ENCODE assay signal across 13 mouse cellular contexts in the genomic region with DNA sequence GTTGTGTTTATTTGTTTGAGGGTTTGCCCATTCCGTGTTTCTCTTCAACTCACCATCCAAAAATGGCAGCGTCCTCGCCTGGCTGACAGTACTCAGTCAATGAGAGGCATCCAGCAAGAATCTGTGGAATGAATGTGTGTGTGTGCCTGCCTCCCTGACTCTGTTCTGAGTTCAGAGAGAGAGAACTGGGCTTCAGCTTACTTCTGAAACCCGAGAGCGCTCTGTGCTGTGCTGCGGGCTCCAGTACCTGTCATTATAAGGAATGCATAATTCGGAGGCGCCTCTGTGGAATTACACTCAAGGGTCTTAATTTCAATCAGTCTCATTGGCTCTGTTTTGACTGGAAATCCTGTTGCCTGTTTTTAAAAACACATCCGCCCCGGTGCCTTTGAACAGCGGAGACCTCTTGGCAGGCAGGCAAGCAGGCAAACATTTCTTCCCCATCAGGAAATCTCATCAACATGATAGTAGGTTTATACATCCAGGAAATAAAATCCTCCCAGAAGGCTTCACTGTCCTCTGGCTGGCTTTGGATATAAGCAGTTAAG.
DNase-seq lines count a peak whose midpoint lies in the region; ATAC-seq and TF ChIP-seq lines count a peak whose summit lies in the region.
"Had no signal": no experiment of that assay in that cellular context is flagged by ENCODE, and none has a peak within 500 bp of the region (broad histone marks: within the 10 kb centered on the region; RNA-seq: fewer than 3 reads in every experiment).

No protein-coding gene starts in this region.

- H3K9me3 ChIP-seq in embryonic facial prominence, embryonic 15.5 days (replicated peaks): no peaks in the 10 kb centered on the region
- H3K9me3 ChIP-seq in lung, postnatal 0 days (ENCODE audit: low read length): no peaks in the 10 kb centered on the region
- H3K9me3 ChIP-seq: liver, embryonic 13.5 days had no signal

- DNase-seq in gastrocnemius, postnatal 25 days: peak; percentile 38
- DNase-seq in gastrocnemius, postnatal 10 days: no peak
- DNase-seq in kidney, postnatal 10 days: peak; percentile 47
- no peak for DNase-seq in kidney, postnatal 25 days
- peak; percentile 21 for DNase-seq in lung, postnatal 0 days (ENCODE audit: low spot score)
- DNase-seq in adrenal gland, postnatal 10 days: no peak
- DNase-seq in adrenal gland, adult 18-20 months (ENCODE audit: low spot score in 2 of 2): no peak
- DNase-seq: adrenal gland, adult 8-10 months; embryo, embryonic 11 days; kidney, adult 8-10 months; liver, embryonic 13.5 days had no signal

- peaks cover 31% of the 10 kb centered on the region for H3K36me3 ChIP-seq in embryonic facial prominence, embryonic 15.5 days
- no peaks in the 10 kb centered on the region for H3K36me3 ChIP-seq in lung, postnatal 0 days (ENCODE audit: insufficient read depth, low read length)

- no peak overlapping the region for H3K4me2 ChIP-seq in embryonic facial prominence, embryonic 15.5 days (replicated peaks)
- H3K4me2 ChIP-seq in lung, postnatal 0 days (replicated peaks; ENCODE audit: low read depth, low read length): no peak overlapping the region
- H3K4me2 ChIP-seq: liver, embryonic 13.5 days; midbrain, embryonic 11.5 days had no signal

- H3K4me3 ChIP-seq in embryonic facial prominence, embryonic 15.5 days (replicated peaks): no peak overlapping the region
- no peak overlapping the region for H3K4me3 ChIP-seq in lung, postnatal 0 days (ENCODE audit: low read depth, low read length)
- H3K4me3 ChIP-seq: liver, embryonic 13.5 days had no signal

- no peak for TF ChIP-seq CTCF in lung, postnatal 0 days (IDR thresholded peaks at IDR 0.05)

- no peaks in the 10 kb centered on the region for H3K27me3 ChIP-seq in embryonic facial prominence, embryonic 15.5 days
- no peaks in the 10 kb centered on the region for H3K27me3 ChIP-seq in lung, postnatal 0 days (replicated peaks; ENCODE audit: insufficient read depth, low read length)
- H3K27me3 ChIP-seq: liver, embryonic 13.5 days had no signal

- H3K9ac ChIP-seq in embryonic facial prominence, embryonic 15.5 days: no peak overlapping the region
- H3K9ac ChIP-seq in lung, postnatal 0 days (replicated peaks; ENCODE audit: low read depth): no peak overlapping the region
- H3K9ac ChIP-seq: liver, embryonic 13.5 days had no signal

- ATAC-seq in embryonic facial prominence, embryonic 15.5 days (ENCODE audit: insufficient number of reproducible peaks, low FRiP score, low TSS enrichment, low read depth): peak; percentile 48; the same call in 1 of the 2 replicates
- no peak for ATAC-seq in lung, postnatal 0 days

- H3K4me1 ChIP-seq in embryonic facial prominence, embryonic 15.5 days: peaks cover 48% of the 10 kb centered on the region
- peaks cover 8% of the 10 kb centered on the region; the same call in 1 of the 2 replicates for H3K4me1 ChIP-seq in lung, postnatal 0 days (ENCODE audit: insufficient read depth, low read depth, low read length)

- WGBS in embryonic facial prominence, embryonic 15.5 days: 38% methylated on average over 11 of the region's 11 CpGs
- 42% methylated on average over 11 of the region's 11 CpGs for WGBS in lung, postnatal 0 days

- peak overlapping the region; percentile 18 for H3K27ac ChIP-seq in embryonic facial prominence, embryonic 15.5 days (replicated peaks)
- peak overlapping the region; percentile 54 for H3K27ac ChIP-seq in lung, postnatal 0 days (ENCODE audit: low read length)
- H3K27ac ChIP-seq: liver, embryonic 13.5 days had no signal

- no peak for TF ChIP-seq EP300 in lung, postnatal 0 days (IDR thresholded peaks at IDR 0.05)

Comparison
In these comparisons a context has a peak if more than half of its experiments do, and no peak if none do; other contexts are left out.
1. DNase-seq: peak in gastrocnemius, postnatal 25 days (single experiment), kidney, postnatal 10 days (single experiment) and lung, postnatal 0 days (single experiment); none in gastrocnemius, postnatal 10 days (single experiment), kidney, postnatal 25 days (0 of 2), adrenal gland, postnatal 10 days (single experiment) and adrenal gland, adult 18-20 months (0 of 2).